Mouse (Mus musculus): ENCODE data around the gene Crlf3. TPM values are rescaled to one million over a fixed set of nuclear protein-coding genes. Genes with fewer than 3 reads are reported as not detected.
"Not testable (repeated sequence)": the region's sequence is repeated elsewhere in the genome, so short reads cannot be mapped to it uniquely, and the experiment has no call there.

The Crlf3 gene
- total RNA-seq, 2 experiments from 2014 or later = 15.2 TPM

- intact Hi-C loops (cut with DNase I) = no loop called here
- DNase-seq (ENCODE audit: low spot score in 2 of 2) = no peak
These were observed 9.8 kb downstream of the Crlf3 start for GRCm38 (mm10) chr11:80071039-80071438.

GRCm38 (mm10) chr11:80069815-80070214 is 11.0 kb downstream of the Crlf3 start:
- no peak for DNase-seq (ENCODE audit: low spot score in 2 of 2)
- intact Hi-C loops (cut with DNase I) = no loop called here

GRCm38 (mm10) chr11:80067558-80067957 is 13.2 kb downstream of the Crlf3 start:
- DNase-seq (ENCODE audit: low spot score in 2 of 2) = no peak
- intact Hi-C loops (cut with DNase I) = no loop called here

- intact Hi-C loops (cut with DNase I); DNase-seq (ENCODE audit: low spot score in 2 of 2): not testable (repeated sequence)
These were observed 14.4 kb downstream of the Crlf3 start for GRCm38 (mm10) chr11:80066373-80066772.

- intact Hi-C loops (cut with DNase I) = no loop called here
- peak in 1 of 2 experiments; percentile 28 for DNase-seq (ENCODE audit: low spot score in 2 of 2)
These were observed 18.6 kb downstream of the Crlf3 start for GRCm38 (mm10) chr11:80062159-80062558.

- DNase-seq (ENCODE audit: low spot score in 2 of 2) = no peak
- intact Hi-C loops (cut with DNase I) = no loop called here
These were observed 24.6 kb downstream of the Crlf3 start for GRCm38 (mm10) chr11:80056141-80056540.

GRCm38 (mm10) chr11:80054659-80055058 is 26.1 kb downstream of the Crlf3 start:
- intact Hi-C loops (cut with DNase I) = no loop called here
- DNase-seq (ENCODE audit: low spot score in 2 of 2) = no peak

- intact Hi-C loops (cut with DNase I) = no loop called here
- DNase-seq (ENCODE audit: low spot score in 2 of 2) = no peak
These were observed 27.6 kb downstream of the Crlf3 start for GRCm38 (mm10) chr11:80053171-80053570.

- DNase-seq (ENCODE audit: low spot score in 2 of 2) = no peak
- intact Hi-C loops (cut with DNase I) = no loop called here
These were observed 28.3 kb downstream of the Crlf3 start for GRCm38 (mm10) chr11:80052456-80052855.

GRCm38 (mm10) chr11:80050088-80050487 is 30.7 kb downstream of the Crlf3 start:
- intact Hi-C loops (cut with DNase I) = no loop called here
- no peak for DNase-seq (ENCODE audit: low spot score in 2 of 2)

GRCm38 (mm10) chr11:80046856-80047255 is 33.9 kb downstream of the Crlf3 start:
- DNase-seq (ENCODE audit: low spot score in 2 of 2) = no peak
- intact Hi-C loops (cut with DNase I) = no loop called here

GRCm38 (mm10) chr11:80043419-80043817 is 37.4 kb downstream of the Crlf3 start:
- intact Hi-C loops (cut with DNase I) = no loop called here
- no peak for DNase-seq (ENCODE audit: low spot score in 2 of 2)

GRCm38 (mm10) chr11:80042615-80043418 is 38.0 kb downstream of the Crlf3 start:
- DNase-seq (ENCODE audit: low spot score in 2 of 2) = no peak
- intact Hi-C loops (cut with DNase I) = loop anchor here (1.0 kb wide), 1 partner anchor 37 kb away; the partner anchor contains the start of gene Crlf3

GRCm38 (mm10) chr11:80037495-80037894 is 43.3 kb downstream of the Crlf3 start:
- DNase-seq (ENCODE audit: low spot score in 2 of 2) = no peak
- intact Hi-C loops (cut with DNase I) = no loop called here

- no peak for DNase-seq (ENCODE audit: low spot score in 2 of 2)
- intact Hi-C loops (cut with DNase I) = no loop called here
These were observed 59.5 kb downstream of the Crlf3 start for GRCm38 (mm10) chr11:80021306-80021705.

GRCm38 (mm10) chr11:80019792-80020191 is 61.0 kb downstream of the Crlf3 start:
- intact Hi-C loops (cut with DNase I) = no loop called here

GRCm38 (mm10) chr11:80016533-80016932 is 64.3 kb downstream of the Crlf3 start:
- DNase-seq (ENCODE audit: low spot score in 2 of 2); intact Hi-C loops (cut with DNase I): not testable (repeated sequence)

More at GRCm38 (mm10) chr11:80019792-80020191, 61.0 kb downstream of the Crlf3 start:
- no peak for DNase-seq (ENCODE audit: low spot score in 2 of 2)

Other genes starting within 250 kb of the Crlf3 start
- gene Utp6, start 118.6 kb downstream of the Crlf3 start, total RNA-seq (2021) = 10 to 100 TPM; 24.6 to 29.1 TPM
- gene Suz12, start 87.9 kb downstream of the Crlf3 start, total RNA-seq (2021) = 10 to 100 TPM; 31.1 to 37.1 TPM
- 1 to 10 TPM; 2.6 to 4.3 TPM for gene Atad5, start 8.4 kb upstream of the Crlf3 start, total RNA-seq (2021)
- gene Tefm, start 61.2 kb upstream of the Crlf3 start, total RNA-seq (2021) = 1 to 10 TPM; 7.9 to 8.3 TPM
- gene Adap2, start 73.1 kb upstream of the Crlf3 start, total RNA-seq (2021) = 10 to 100 TPM in 1 of 2 experiments, 1 to 10 TPM in 1; 7.1 to 10.6 TPM
- gene Rnf135, start 102.9 kb upstream of the Crlf3 start, total RNA-seq (2021) = 1 to 10 TPM; 5.0 to 7.0 TPM
- gene Rhot1, start 128.0 kb upstream of the Crlf3 start, total RNA-seq (2021) = 10 to 100 TPM; 68.0 to 68.5 TPM
- 10 to 100 TPM; 19.8 to 29.7 TPM for gene Rhbdl3, start 219.9 kb upstream of the Crlf3 start, total RNA-seq (2021)

Data from left cerebral cortex, postnatal 36 days (tissue).